Mouse (Mus musculus): ENCODE results near the gene Nol10. TPM values are rescaled to one million over a fixed set of nuclear protein-coding genes. Genes with fewer than 3 reads are reported as not detected.

Gene Nol10
- 10 to 100 TPM; 19.7 to 20.9 TPM for total RNA-seq (2021)

- peak; percentile 86 to 88 for DNase-seq
Measured at GRCm38 (mm10) chr12:17348048-17349036, at the start of gene Nol10. Gene Nol10 (plus strand): TSS chr12:17348458.

DNA sequence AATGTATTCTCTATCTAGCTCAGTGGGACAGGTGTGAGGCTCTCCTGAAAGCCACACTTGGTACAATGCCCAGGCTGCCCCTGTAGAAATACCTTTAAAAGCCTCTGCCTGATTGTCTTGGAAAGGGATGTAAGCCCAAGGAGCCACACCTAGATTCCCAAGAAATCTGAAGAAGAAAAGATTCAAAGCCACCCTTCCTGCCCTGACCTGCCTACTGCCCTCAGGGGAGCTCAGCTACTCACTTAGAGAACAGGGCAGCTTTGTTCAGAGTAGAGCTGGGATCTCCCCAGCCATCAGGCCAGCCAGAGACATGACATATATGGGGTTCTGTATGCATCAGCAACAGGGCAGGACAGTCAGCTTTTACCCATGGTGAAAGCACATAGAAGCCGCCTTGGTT, 48.4 kb upstream of the Nol10 start:
- no peak for DNase-seq

DNA sequence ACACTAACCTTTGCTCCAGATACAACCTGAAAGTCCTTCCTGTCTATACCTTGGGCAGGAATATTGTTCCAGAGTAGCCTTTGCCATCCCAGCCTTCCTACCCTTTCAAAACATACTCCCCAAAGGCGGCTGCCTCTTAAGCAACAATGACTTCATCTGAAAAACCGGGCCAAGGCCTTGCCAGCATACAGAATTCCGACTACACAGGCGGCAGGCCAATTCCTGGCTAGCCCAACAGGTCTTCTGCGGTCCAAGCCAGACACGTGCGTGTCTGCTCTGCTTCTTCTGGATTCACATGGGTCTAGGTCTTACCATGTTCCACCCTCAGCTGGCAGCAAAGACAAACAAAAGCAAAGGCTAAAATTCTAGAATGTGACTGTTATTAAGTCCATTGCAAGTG, 42.8 kb upstream of the Nol10 start:
- no peak for DNase-seq

DNA sequence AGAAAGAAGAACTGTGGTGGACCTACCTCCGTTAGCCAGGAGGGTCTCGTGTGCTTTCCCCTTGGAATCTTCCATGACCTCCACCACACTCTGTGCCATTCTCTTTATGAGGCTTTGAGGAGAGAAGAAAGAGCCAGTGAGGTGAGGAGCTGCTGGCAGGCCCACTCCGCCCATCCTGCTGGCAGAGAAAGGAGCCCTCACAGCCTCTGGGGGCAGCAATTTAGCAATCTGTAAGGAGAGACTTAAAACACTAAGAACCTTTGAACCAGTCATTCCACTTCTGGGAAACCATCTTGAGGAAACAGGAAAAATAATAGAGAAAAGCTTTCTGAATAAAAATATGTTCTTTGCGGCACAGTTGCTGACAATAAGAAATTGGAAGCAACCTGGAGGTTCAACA, 40.0 kb upstream of the Nol10 start:
- DNase-seq: no peak

GRCm38 (mm10) chr12:17310852-17311839, 37.1 kb upstream of the Nol10 start:
- DNase-seq: no peak

- no peak for DNase-seq
Measured at GRCm38 (mm10) chr12:17316096-17316495, 32.2 kb upstream of the Nol10 start.

DNA sequence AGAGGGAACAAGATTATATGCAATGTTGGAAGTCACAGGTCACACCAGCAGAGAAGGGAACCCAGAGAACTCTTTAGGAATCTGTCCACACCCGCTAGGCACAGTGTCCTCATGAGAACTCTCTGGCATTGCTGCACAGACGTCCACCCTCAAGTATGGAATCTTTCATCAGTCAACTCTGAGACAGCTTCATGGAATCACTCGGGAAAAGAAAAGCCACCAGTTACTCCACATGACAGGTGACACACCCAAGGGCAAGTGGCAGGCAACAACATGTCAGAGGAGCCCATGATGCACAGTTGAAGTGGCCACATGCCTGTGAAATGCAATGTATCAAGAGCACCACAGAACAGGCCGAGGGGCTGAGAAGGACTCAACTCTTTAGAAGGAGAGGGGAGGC, 30.3 kb upstream of the Nol10 start:
- DNase-seq: no peak

- no peak for DNase-seq
Measured at GRCm38 (mm10) chr12:17318453-17318852, 29.8 kb upstream of the Nol10 start.

DNA sequence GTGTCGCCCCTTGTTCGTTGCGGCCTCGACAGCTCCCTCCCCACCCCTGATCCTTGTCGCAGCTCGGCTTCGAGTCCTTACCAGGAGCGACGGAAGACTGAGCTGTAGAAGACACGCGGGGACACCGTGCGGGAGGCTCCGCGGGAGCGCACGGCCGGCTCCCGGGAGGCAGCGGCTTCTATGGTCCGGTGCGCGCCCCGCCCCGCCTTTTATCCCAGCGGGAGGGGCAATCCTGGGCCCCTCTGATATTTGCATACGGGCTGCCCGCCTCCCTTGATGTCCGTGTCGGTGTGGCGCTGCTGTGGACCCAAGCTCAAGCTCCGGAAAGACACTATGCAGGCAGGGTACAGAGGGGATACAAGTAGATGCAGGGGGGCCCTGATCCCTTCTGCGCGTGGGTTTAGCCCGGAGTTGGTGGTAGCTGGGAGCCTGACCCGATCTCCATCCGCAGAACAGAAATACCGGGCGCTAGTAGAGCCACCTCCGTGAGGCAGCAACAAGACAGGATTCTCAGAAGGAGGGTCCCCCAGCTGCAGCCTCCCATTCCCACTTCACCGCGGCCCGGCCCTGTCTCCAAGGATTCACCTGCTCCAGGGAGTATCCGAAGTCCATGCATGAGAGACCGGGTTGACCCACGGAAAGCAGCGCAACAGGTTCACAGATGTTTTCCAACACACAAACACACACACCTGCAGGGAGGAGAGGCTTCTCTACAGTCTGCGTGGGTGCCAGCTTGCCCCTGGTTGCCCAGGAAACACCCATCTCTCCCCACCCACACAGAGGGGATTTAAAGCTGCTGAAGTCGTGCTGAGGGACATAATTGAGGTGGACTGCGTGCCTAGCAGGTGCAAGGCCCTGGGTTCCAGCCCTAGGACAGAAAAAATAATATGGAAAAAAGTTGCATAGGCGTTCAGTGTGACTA, 23.4 kb upstream of the Nol10 start:
- DNase-seq: peak in 1 of 2 experiments; percentile 12

- DNase-seq: no peak
Measured at GRCm38 (mm10) chr12:17329259-17329658, 19.0 kb upstream of the Nol10 start, which contains the start of gene Atp6v1c2. Gene Atp6v1c2 (minus strand): TSS chr12:17329359.

GRCm38 (mm10) chr12:17333459-17333858, 14.8 kb upstream of the Nol10 start:
- no peak for DNase-seq

GRCm38 (mm10) chr12:17338338-17338737, 9.9 kb upstream of the Nol10 start:
- no peak for DNase-seq

- DNase-seq: no peak
Measured at GRCm38 (mm10) chr12:17339114-17339905, 8.9 kb upstream of the Nol10 start.

GRCm38 (mm10) chr12:17347327-17348047, 771 bp upstream of the Nol10 start:
- DNase-seq: no peak

DNA sequence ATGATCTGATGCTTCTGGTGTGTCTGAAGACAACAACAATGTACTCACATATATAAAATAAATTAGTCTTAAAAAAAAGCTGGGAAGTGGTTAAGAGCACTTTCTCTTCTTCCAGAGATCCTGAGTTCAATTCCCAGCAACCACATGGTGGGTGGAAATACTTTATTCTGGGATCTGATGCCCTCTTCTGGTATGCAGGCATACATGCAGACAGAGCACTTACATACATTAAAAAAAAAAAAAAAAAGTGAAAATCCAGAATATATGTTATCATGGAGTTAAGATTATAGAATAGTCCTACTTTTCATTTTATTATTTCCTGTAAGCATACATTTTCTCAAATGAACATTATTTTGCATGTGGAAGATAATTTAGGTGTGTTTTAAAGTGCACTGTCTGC, 1.8 kb downstream of the Nol10 start:
- no peak for DNase-seq

DNA sequence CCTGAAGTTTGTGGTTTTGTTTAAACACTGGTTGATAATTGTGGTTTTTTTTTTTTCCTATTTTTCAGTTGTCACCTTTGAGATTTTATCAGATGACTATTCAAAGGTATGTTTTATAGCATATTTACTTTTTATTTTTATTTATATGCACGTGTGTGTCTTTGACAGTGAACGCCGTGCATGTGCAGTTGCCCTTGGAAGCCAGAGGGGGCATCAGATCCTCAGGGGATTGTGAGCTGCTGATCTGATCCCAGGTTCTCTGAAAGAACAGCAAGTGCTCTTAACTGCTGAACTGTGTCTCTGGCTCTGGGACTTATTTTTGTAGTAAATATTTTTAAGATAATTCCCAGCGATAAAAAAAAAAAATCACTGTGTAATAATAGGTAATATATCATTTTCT, 8.6 kb downstream of the Nol10 start:
- DNase-seq: no peak

DNA sequence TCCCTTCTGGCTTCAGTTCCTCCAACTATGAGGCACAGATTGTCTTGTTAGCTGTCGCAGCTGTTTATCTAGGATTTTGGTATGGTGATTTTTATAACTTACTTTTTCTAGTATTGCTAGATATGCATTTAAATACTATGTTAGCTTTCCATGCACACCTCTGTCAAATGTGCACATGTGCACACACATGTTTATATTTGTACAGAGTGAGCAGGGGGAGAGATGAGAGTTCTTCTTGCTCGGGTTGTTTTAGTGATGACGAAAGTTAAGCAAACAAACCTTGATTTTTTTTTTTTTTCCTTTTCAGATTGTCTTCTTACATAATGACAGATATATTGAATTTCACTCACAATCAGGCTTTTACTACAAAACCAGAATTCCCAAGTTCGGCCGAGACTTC, 9.5 kb downstream of the Nol10 start:
- DNase-seq: no peak

DNA sequence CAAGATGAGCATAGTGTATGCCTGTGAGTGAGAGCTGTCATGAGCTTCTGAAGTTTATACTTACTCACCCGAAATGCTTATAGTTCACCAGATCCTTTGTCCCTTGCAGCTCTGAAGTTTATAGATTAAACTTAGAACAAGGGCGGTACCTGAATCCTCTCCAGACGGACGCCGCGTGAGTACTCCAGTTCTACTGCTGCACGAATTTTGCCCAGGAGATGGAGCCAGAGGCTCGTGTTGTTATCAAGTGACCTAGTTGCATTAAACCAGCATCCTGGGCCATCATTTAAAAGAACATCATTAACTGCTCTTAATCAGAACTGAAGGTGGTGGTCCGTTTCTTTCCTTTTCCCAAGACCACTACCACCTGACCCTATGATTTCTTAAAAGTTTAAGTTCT, 10.7 kb downstream of the Nol10 start:
- DNase-seq: no peak

DNA sequence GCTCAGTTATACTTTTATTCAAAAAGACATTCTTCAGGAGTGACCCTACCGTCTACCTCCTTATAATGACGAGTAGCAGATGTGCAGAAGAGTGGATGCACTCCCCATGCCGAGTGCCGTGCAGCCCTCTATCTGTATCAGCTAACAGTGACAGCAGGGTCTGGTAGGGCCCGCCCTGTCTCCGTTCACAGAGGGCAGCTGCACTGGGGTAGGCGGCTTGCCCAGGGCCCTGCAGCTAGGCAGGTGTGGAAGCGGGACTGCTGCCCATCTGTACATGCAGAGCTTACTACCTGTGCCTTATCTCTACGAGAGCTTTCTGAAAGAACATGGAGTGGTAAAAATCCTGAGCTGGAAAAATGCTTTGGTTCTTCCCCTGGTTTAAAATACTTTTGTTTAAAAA, 11.8 kb downstream of the Nol10 start:
- no peak for DNase-seq

DNA sequence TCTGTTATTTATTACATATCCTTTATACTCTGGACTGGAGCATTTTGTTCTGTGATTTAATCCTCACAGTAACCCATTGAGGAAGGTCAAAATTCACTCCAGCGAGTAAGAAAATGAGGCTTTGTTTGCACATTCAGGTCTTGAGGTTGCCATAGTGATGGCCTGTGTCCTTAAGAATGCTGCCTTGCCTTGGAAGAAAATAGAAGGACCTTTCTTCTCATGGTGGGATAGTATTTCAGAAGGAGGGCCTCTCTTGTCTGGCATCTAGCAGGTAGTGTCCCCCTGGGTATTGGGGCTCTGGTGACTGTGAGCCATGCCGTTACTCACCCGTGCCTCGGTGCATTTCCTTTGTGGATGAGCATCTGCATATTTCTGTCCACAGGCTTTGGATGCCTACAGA, 12.4 kb downstream of the Nol10 start:
- DNase-seq: no peak
